Mouse (Mus musculus) forebrain, embryonic 14.5 days (tissue): ENCODE results near the gene Dcbld1. TPM values are rescaled to one million over a fixed set of nuclear protein-coding genes. Genes with fewer than 3 reads are reported as not detected.
"Not testable (repeated sequence)": the region's sequence is repeated elsewhere in the genome, so short reads cannot be mapped to it uniquely, and the experiment has no call there.

Experiments used
- ATAC-seq: fragments of 200-750 bp; cut with Nextera tagmentation; 2 replicates; pipeline ENCODE4 v1.8.0; 2017; ENCODE audit warnings: mild to moderate bottlenecking, moderate library complexity
- DNase-seq: peaks from one replicate; pipeline ENCODE4 v3.0.0-alpha.2; 2015; ENCODE audit warnings: low spot score
- H3K27ac ChIP-seq: fragments of 300-500 bp; sonication (generic); 2 replicates; pipeline ENCODE4 v1.5.1; 2014; ENCODE audit warnings: low read depth, mild to moderate bottlenecking, control low read depth, low read length, moderate library complexity
- H3K27me3 ChIP-seq: fragments of 300-500 bp; sonication (generic); replicated peaks from 2 replicates; pipeline ENCODE4 v1.6.1; 2014; ENCODE audit warnings: low read length, control low read depth, mixed read lengths; ENCODE audit not compliant: control insufficient read depth, insufficient read depth
- H3K36me3 ChIP-seq: fragments of 300-500 bp; sonication (generic); 2 replicates; pipeline ENCODE4 v1.6.1; 2014; ENCODE audit warnings: low read length, control low read depth; ENCODE audit not compliant: control insufficient read depth, insufficient read depth
- H3K4me1 ChIP-seq: fragments of 300-500 bp; sonication (generic); 2 replicates; pipeline ENCODE4 v1.6.1; 2014; ENCODE audit warnings: antibody characterized with exemption, low read length, control low read depth; ENCODE audit not compliant: control insufficient read depth, insufficient read depth
- H3K4me2 ChIP-seq: fragments of 300-500 bp; sonication (generic); 2 replicates; pipeline ENCODE4 v1.6.1; 2014; ENCODE audit warnings: mild to moderate bottlenecking, control low read depth, low read length
- H3K4me3 ChIP-seq: fragments of 300-500 bp; sonication (generic); 2 replicates; pipeline ENCODE4 v1.5.1; 2014; ENCODE audit warnings: low read depth, low read length, control low read depth
- H3K9ac ChIP-seq: fragments of 300-500 bp; sonication (generic); 2 replicates; pipeline ENCODE4 v1.6.1; 2014; ENCODE audit warnings: mild to moderate bottlenecking, low read length, control low read depth, moderate library complexity
- H3K9me3 ChIP-seq: fragments of 300-500 bp; sonication (generic); replicated peaks from 2 replicates; pipeline ENCODE4 v1.6.1; 2016; ENCODE audit warnings: low read length, control low read depth, mixed read lengths; ENCODE audit not compliant: control insufficient read depth
- WGBS: fragments of 180-500 bp; shearing (Covaris S2); extraction: QIAGEN DNeasy Blood & Tissue Kit; methylation state at CpG from one replicate; pipeline ENCODE4 v1.1.7; 2014; 5-methylcytosine and 5-hydroxymethylcytosine counted together
- polyA plus RNA-seq: library from polyadenylated mRNA; unstranded; fragments of >200 nt; fragmentation: Nextera tagmentation; extraction: Ambion mirVana; gene quantifications from 2 replicates; pipeline ENCODE4 v1.2.1, GENCODE M21; 2014

Dcbld1 gene
- polyA plus RNA-seq, 1 experiment from 2014 or later, result 16.1 TPM

DNA sequence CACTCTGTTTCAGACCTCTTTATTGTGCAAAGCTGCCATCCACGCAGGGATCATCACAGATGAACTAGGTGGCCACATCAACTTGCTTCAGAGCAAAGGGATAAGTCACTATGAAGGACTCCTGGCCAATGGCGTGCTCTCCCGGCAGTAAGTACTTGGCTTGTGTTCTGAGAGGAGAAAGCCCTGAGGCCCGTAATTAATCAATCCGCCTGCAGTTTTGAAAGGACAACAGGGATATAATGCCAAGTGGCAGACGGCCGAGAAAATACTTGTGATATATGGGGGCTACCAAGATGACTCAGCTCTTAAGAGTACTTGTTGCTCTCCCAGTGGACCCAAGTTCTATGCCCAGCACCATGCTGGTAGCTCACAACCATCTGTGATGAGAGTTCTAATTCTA, 71.2 kb downstream of the Dcbld1 start:
- no peaks in the 10 kb centered on the region for H3K27me3 ChIP-seq
- no peak overlapping the region for H3K9ac ChIP-seq
- WGBS, result 60% methylated on average over 7 of the region's 7 CpGs
- peaks cover 3% of the 10 kb centered on the region; the same call in 1 of the 2 replicates for H3K36me3 ChIP-seq
- no peak for ATAC-seq
- no peaks in the 10 kb centered on the region for H3K9me3 ChIP-seq
- DNase-seq, result no peak
- H3K4me3 ChIP-seq, result no peak overlapping the region
- H3K4me1 ChIP-seq, result no peaks in the 10 kb centered on the region
- H3K27ac ChIP-seq, result no peak overlapping the region
- no peak overlapping the region for H3K4me2 ChIP-seq

DNA sequence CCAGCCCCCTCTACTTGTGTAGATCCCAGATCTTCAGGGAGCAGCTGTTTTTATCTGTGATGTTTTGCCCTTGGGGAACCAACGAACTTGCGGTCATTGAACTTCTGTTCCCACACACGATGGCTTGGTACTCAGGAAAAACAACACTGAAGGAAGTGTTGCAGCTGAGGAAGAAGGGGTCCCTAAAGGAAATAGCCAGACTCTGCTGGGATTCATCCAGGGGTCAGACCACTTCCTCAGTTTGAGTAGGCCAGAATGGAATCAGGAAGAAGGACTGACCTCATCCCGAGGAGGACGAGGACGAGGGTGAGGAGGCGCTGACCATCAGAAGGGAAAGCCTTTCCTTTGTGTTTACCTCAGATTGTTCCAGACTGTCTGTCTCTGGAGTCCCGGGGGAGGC, 75.8 kb downstream of the Dcbld1 start:
- Histone ChIP-seq H3K36me3 (peaks cover 9% of the 10 kb centered on the region; the same call in 1 of the 2 replicates), H3K27ac (no peak overlapping the region), H3K4me1 (no peaks in the 10 kb centered on the region), H3K4me3 (no peak overlapping the region), H3K9ac (no peak overlapping the region), H3K4me2 (no peak overlapping the region), H3K9me3 (no peaks in the 10 kb centered on the region), H3K27me3 (no peaks in the 10 kb centered on the region)
- ATAC-seq (no peak), DNase-seq (no peak)
- 90% methylated on average over 8 of the region's 8 CpGs for WGBS

DNA sequence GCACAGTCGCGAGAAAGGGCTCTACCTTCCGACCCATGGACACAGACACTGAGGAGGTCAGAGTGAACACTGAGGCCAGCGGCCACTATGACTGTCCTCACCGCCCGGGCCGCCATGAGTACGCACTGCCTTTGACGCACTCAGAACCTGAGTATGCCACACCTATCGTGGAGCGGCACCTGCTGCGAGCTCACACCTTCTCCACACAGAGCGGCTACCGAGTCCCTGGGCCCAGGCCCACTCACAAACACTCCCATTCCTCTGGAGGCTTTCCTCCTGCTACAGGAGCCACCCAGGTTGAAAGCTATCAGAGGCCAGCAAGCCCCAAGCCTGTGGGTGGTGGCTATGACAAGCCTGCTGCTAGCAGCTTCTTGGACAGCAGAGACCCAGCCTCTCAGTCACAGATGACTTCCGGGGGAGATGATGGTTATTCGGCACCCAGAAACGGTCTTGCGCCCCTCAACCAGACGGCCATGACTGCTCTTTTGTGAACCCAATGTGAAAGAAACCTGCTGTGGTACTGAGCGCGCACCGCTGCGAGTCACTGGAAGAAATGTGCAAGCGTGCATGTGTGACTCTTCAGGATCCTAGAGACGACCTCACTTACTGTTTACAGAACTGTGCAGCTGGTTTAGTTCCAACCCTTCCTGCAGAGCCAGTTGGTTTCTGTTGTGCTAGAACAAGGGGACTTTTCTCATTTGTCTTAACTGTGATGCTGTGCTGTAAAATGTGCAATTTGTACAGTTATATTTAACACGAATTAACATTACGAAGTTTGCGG, 86.3 kb downstream of the Dcbld1 start:
- Histone ChIP-seq H3K4me2 (no peak overlapping the region), H3K4me1 (no peaks in the 10 kb centered on the region), H3K27ac (no peak overlapping the region), H3K9ac (no peak overlapping the region), H3K4me3 (no peak overlapping the region), H3K9me3 (no peaks in the 10 kb centered on the region), H3K27me3 (no peaks in the 10 kb centered on the region), H3K36me3 (peaks cover 14% of the 10 kb centered on the region)
- WGBS, result 93% methylated on average over 28 of the region's 28 CpGs
- no peak for DNase-seq
- ATAC-seq, result no peak

DNA sequence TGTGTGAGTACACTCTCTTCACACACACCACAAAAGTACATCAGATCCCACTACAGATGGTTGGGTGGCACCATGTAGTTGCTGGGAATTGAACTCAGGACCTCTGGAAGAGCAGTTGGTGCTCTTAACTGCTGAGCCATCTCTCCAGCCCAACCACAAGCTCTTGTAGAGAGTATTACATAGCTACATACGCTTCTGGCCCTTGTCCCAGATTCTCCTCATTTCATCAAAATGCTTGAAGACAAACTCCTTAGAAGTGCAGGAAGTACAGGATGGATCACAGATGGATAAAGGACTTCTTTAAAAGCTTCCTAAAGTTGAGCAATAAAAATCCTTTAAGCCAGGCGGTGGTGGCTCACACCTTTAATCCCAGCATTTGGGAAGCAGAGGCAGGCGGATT, 88.5 kb downstream of the Dcbld1 start:
- H3K27me3 ChIP-seq, result no peaks in the 10 kb centered on the region
- no peaks in the 10 kb centered on the region for H3K9me3 ChIP-seq
- WGBS, result 91% methylated on average over 3 of the region's 3 CpGs
- ATAC-seq, result no peak
- peaks cover 14% of the 10 kb centered on the region for H3K36me3 ChIP-seq
- H3K4me2 ChIP-seq, result no peak overlapping the region
- no peak overlapping the region for H3K4me3 ChIP-seq
- H3K9ac ChIP-seq, result no peak overlapping the region
- H3K4me1 ChIP-seq, result no peaks in the 10 kb centered on the region
- no peak for DNase-seq
- no peak overlapping the region for H3K27ac ChIP-seq

DNA sequence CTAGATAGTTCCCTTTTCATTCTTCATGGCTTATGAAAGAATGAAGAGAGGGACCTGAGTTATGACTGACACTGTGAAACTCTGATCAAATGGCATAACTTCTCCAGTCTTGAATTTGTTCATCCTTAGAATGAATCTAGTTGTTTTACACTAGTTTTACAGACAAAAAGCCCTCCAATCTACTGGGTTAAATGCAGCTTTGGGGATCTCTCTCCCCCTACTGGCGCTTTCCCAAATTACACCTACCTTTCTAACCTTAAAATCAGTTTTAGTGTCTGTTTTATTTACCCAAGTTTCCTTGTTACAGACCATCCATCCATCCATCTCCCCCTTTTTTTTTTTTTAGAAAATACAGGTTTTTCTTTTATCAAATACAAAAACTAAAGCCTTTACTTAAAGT, 97.6 kb downstream of the Dcbld1 start:
- H3K9me3 ChIP-seq, result no peaks in the 10 kb centered on the region
- WGBS, result 0% methylated on average over 1 of the region's 1 CpGs
- H3K27me3 ChIP-seq, result no peaks in the 10 kb centered on the region
- H3K36me3 ChIP-seq, result 0 out of 2 replicates have a peak, but pooled peaks cover 3% of the 10 kb centered on the region
- H3K4me3 ChIP-seq, result no peak overlapping the region
- H3K4me2 ChIP-seq, result no peak overlapping the region
- no peaks in the 10 kb centered on the region for H3K4me1 ChIP-seq
- DNase-seq (peak; percentile 70), ATAC-seq (peak; percentile 11; the same call in 1 of the 2 replicates)
- H3K27ac ChIP-seq, result no peak overlapping the region
- no peak overlapping the region for H3K9ac ChIP-seq

DNA sequence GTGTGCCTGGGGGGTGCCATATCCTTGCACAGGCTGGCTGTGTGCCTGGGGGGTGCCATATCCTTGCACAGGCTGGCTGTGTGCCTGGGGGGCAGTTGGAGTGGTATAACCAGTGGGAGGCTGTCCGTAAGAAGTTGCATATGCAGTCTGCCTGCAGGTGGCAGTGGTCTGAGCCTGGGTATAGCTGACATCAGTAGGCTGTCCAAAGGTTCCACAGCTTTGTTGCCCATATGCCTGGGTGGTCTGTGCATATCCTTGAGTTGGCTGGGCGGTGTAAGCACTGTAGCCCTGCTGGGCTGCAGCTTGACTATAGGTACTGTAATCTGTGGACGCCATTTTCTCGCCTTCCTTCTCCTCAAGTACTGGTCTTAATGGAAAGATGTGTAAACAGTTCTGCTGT, 109.9 kb downstream of the Dcbld1 start:
- not testable (repeated sequence) for H3K27me3 ChIP-seq, H3K27ac ChIP-seq, H3K9me3 ChIP-seq, H3K4me1 ChIP-seq, DNase-seq, H3K4me3 ChIP-seq, H3K9ac ChIP-seq, ATAC-seq, H3K4me2 ChIP-seq
- H3K36me3 ChIP-seq, result peaks cover 52% of the 10 kb centered on the region
- 97% methylated on average over 4 of the region's 4 CpGs for WGBS

DNA sequence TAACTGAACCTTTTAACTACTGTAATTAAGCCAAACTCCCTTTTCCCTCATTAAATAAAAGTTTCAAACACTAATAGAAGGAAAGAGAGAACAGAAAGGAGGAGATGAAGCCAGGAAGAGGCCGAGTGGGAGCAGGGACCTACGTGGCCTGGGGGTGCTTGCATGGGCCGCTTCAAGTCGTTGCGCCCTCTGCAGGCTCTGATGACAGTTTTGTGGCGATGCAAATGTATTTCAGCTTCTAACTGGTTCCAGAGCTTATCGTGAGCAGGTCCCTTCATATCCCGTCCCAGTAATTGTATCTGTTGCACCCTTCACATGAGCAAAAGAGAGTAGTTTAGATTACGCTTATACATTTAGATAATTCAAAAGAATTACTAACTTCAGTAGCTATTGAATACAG, 119.8 kb downstream of the Dcbld1 start:
- H3K4me3 ChIP-seq, result no peak overlapping the region
- H3K27ac ChIP-seq, result no peak overlapping the region
- H3K4me1 ChIP-seq, result no peaks in the 10 kb centered on the region
- no peaks in the 10 kb centered on the region for H3K9me3 ChIP-seq
- peaks cover 40% of the 10 kb centered on the region for H3K36me3 ChIP-seq
- 70% methylated on average over 9 of the region's 9 CpGs for WGBS
- no peak for DNase-seq
- no peak overlapping the region for H3K4me2 ChIP-seq
- ATAC-seq, result no peak
- H3K27me3 ChIP-seq, result no peaks in the 10 kb centered on the region
- H3K9ac ChIP-seq, result no peak overlapping the region

DNA sequence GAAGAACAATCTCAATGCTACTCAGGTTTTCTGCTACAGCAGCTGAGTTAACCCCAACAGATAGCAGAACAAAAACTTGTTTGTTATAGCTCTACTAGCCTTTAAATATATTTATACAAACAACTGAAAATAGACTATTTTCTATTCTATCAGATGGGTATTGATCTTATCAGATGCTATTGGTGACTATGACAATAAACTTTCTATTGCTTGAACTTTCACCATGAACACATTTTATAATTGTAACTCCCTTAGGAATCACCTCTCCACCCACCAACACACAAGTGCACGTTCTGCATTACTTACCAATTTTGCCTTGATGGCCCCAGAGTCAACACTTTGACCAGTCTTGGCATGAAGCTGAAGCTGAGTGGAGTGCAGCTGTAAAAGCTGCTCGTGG, 125.0 kb downstream of the Dcbld1 start, which contains the start of gene Gm26741:
Gm26741 (plus strand) TSS at position 301 of the 400 bp plus-strand sequence.
- WGBS, result 89% methylated on average over 2 of the region's 2 CpGs
- Histone ChIP-seq H3K4me3 (no peak within 1 kb of the TSS), H3K4me2 (no peak within 1 kb of the TSS), H3K9me3 (no peaks in the 10 kb centered on the region), H3K36me3 (0 out of 2 replicates have a peak, but pooled peaks cover 8% of the 10 kb centered on the region), H3K4me1 (no peaks in the 10 kb centered on the region), H3K27ac (no peak within 1 kb of the TSS), H3K9ac (no peak within 1 kb of the TSS), H3K27me3 (no peaks in the 10 kb centered on the region)
- DNase-seq, result no peak
- ATAC-seq, result no peak

DNA sequence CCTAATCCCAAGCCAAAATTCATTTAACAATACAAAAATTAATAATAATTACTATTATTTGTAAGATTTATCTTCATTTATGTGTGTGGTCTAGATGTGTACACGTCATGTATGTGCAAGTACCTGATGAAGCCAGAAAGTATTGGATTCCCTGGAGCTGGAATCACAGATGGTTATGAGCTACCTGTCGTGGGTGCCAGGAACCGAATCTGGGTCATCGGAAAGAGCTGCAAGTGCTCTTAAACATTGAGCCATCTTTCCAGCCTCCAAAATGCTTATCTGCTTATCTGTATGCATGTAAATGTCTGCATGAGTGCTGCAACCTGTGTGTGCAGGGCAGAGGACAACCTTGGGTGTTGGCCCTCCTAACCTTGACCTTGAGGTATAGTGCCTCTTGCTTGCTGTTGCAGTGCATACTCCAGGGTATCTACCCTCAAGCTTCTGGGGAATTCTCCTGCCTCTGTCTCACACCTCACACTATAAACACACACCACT, 126.9 kb downstream of the Dcbld1 start:
- Histone ChIP-seq H3K4me1 (no peaks in the 10 kb centered on the region), H3K36me3 (0 out of 2 replicates have a peak, but pooled peaks cover 6% of the 10 kb centered on the region), H3K27ac (no peak overlapping the region), H3K9ac (no peak overlapping the region), H3K9me3 (no peaks in the 10 kb centered on the region), H3K4me2 (no peak overlapping the region), H3K27me3 (no peaks in the 10 kb centered on the region), H3K4me3 (no peak overlapping the region)
- ATAC-seq (no peak), DNase-seq (no peak)
- WGBS, result 96% methylated on average over 4 of the region's 4 CpGs
